Mouse (Mus musculus) heart, postnatal 0 days (tissue): ENCODE data around the gene Osbpl5. TPM values are rescaled to one million over a fixed set of nuclear protein-coding genes. Genes with fewer than 3 reads are reported as not detected.
A peak's percentile ranks its signal among the peaks of the same experiment; 100 is the strongest.
"Not testable (repeated sequence)": the region's sequence is repeated elsewhere in the genome, so short reads cannot be mapped to it uniquely, and the experiment has no call there.

ENCODE experiments used
- ATAC-seq: fragments of 200-750 bp; cut with Nextera tagmentation; 2 replicates; pipeline ENCODE4 v1.8.0; 2017; ENCODE audit warnings: low read depth, moderate number of reproducible peaks, moderate library complexity; ENCODE audit not compliant: insufficient read depth
- DNase-seq: peaks from one replicate; pipeline ENCODE4 v3.0.0-alpha.2; 2016; ENCODE audit warnings: low spot score
- H3K27ac ChIP-seq: fragments of 300-500 bp; sonication (generic); 2 replicates; pipeline ENCODE4 v1.5.1; 2014; ENCODE audit warnings: low read depth, mild to moderate bottlenecking
- H3K27me3 ChIP-seq: fragments of 300-500 bp; sonication (generic); 2 replicates; pipeline ENCODE4 v1.6.1; 2014; ENCODE audit warnings: low read length, mixed read lengths; ENCODE audit not compliant: control insufficient read depth, insufficient read depth
- H3K36me3 ChIP-seq: fragments of 300-500 bp; sonication (generic); replicated peaks from 2 replicates; pipeline ENCODE4 v1.6.1; 2014; ENCODE audit warnings: low read length, mixed read lengths; ENCODE audit not compliant: control insufficient read depth, insufficient read depth
- H3K4me1 ChIP-seq: fragments of 300-500 bp; sonication (generic); 2 replicates; pipeline ENCODE4 v1.6.1; 2014; ENCODE audit warnings: antibody characterized with exemption; ENCODE audit not compliant: control insufficient read depth, insufficient read depth
- H3K4me2 ChIP-seq: fragments of 300-500 bp; sonication (generic); 2 replicates; pipeline ENCODE4 v1.6.1; 2014; ENCODE audit warnings: low read depth, mild to moderate bottlenecking, low read length, moderate library complexity
- H3K4me3 ChIP-seq: fragments of 300-500 bp; sonication (generic); 2 replicates; pipeline ENCODE4 v1.5.1; 2014; ENCODE audit warnings: low read depth, low read length
- H3K9ac ChIP-seq: fragments of 300-500 bp; sonication (generic); replicated peaks from 2 replicates; pipeline ENCODE4 v1.6.1; 2014; ENCODE audit warnings: low read depth, low read length, mixed read lengths
- H3K9me3 ChIP-seq: fragments of 300-500 bp; sonication (generic); replicated peaks from 2 replicates; pipeline ENCODE4 v1.6.1; 2016; ENCODE audit warnings: low read length; ENCODE audit not compliant: control insufficient read depth
- CTCF ChIP-seq: IDR thresholded peaks from 2 replicates; pipeline ENCODE4 v1.5.1; 2016; ENCODE audit warnings: antibody characterized with exemption, control low read depth, low read depth
- EP300 ChIP-seq: IDR thresholded peaks from 2 replicates; pipeline ENCODE4 v1.6.1; 2016; ENCODE audit warnings: antibody characterized with exemption, low read depth
- WGBS: fragments of 180-500 bp; shearing (Covaris S2); extraction: QIAGEN DNeasy Blood & Tissue Kit; methylation state at CpG from one replicate; pipeline ENCODE4 v1.1.7; 2014; 5-methylcytosine and 5-hydroxymethylcytosine counted together
- polyA plus RNA-seq: library from polyadenylated mRNA; unstranded; fragments of >200 nt; fragmentation: Nextera tagmentation; extraction: Ambion mirVana; gene quantifications from 2 replicates; pipeline ENCODE4 v1.2.1, GENCODE M21; 2015
- total RNA-seq: library from RNA; depleted of rRNA; stranded (reverse); fragments of >200 nt; gene quantifications from 2 replicates; pipeline ENCODE4 v1.2.3, GENCODE M21; 2014; ENCODE audit warnings: low replicate concordance

The Osbpl5 gene
- total and polyA plus RNA-seq, 2 experiments from 2014 or later = 18.1 to 58.7 TPM

DNA sequence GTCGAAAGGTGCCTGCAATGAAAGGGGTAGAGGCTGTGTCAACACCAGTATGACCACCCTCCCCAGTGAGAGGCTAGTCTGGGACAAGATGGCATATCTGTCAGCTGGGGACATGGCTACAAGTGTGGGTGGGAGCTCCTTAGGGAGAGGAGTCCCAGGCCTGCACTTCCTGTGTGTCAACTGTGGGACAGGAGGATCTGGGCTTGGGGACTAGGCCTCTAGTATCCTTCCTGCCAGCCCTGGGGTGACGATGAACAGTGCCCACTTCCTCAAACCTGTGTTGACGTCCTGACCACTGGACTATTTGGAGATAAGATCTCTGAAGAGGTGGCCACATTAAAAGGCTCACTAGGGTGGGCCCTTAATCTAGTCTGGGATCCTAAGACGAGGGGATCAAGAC is 66.8 kb downstream of the Osbpl5 start:
- Histone ChIP-seq H3K9ac (no peak overlapping the region), H3K9me3 (no peaks in the 10 kb centered on the region), H3K27me3 (no peaks in the 10 kb centered on the region), H3K4me3 (no peak overlapping the region), H3K27ac (no peak overlapping the region), H3K4me1 (peaks cover 5% of the 10 kb centered on the region; the same call in 1 of the 2 replicates), H3K36me3 (peaks cover 64% of the 10 kb centered on the region), H3K4me2 (no peak overlapping the region)
- ATAC-seq = no peak
- TF ChIP-seq EP300 (no peak), CTCF (no peak)
- no peak for DNase-seq
- 66% methylated on average over 4 of the region's 4 CpGs for WGBS

DNA sequence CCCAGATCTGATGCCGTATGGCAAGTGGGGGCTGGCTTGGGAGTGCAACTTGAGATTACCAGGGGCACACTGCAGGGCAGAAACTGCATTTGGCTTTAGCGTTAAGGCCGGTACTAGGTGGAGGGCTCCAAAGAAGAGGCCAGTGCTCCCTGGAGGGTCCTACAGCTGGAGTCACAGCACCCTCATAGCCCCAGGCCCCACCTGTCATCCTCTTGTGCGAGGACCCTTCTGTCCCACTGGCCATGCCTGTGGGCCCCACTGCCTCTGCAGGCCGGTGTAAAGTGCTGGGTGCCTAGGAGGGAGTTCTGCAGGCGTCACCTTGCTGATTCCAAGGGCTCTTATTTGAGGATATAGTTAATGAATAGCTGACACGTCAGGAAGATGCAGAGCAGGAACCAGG is 67.3 kb downstream of the Osbpl5 start:
- Histone ChIP-seq H3K9me3 (no peaks in the 10 kb centered on the region), H3K36me3 (peaks cover 59% of the 10 kb centered on the region), H3K27ac (no peak overlapping the region), H3K4me1 (peaks cover 5% of the 10 kb centered on the region; the same call in 1 of the 2 replicates), H3K4me2 (no peak overlapping the region), H3K9ac (no peak overlapping the region), H3K27me3 (no peaks in the 10 kb centered on the region), H3K4me3 (no peak overlapping the region)
- WGBS = 85% methylated on average over 7 of the region's 7 CpGs
- TF ChIP-seq CTCF (no peak), EP300 (no peak)
- DNase-seq (no peak), ATAC-seq (no peak)

DNA sequence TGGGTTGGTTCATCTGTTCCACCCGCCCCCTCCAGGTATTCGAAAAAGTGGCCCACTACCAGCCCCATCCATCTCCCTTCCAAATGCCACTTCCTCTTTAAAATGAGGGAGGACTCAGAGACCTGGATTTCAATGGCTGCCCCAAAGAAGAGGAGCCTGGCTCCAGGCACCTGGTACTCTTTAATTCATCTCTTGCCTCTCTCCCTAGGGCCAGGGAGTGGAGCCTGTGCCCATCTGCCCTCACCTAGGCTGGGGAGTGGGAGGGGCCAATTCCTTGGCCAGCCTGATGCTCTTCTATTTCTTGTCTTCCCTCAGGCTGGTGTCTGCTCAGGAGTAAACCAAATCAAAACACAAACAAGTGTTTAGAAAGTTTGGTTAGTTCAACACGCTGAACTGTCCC is 70.1 kb downstream of the Osbpl5 start:
- ATAC-seq, H3K4me1 ChIP-seq: not testable (repeated sequence)
- 86% methylated on average over 3 of the region's 3 CpGs for WGBS

DNA sequence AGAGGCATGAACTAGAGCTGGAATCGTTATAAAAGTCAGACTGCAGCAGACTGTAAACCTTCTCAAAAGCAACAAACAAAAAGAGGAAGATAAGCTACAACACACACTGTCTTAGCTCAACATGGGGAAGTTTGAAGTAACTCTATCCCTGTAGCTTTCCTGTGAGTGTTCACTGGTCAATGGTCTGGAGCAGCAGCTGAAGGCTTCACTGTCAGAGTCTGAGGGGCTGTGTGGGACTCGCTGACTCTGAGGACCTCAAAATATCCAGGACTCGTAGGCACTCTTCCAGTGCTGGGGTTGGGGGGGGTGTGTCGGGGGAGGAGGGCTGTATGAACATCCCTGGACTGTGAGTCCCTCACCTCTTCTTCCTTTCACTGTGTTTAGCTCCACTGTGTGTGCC is 70.6 kb downstream of the Osbpl5 start:
- H3K9ac ChIP-seq, ATAC-seq, H3K27ac ChIP-seq, H3K27me3 ChIP-seq, H3K9me3 ChIP-seq, H3K4me3 ChIP-seq, H3K4me2 ChIP-seq, DNase-seq, H3K4me1 ChIP-seq: not testable (repeated sequence)
- WGBS = 36% methylated on average over 4 of the region's 4 CpGs
- peaks cover 27% of the 10 kb centered on the region for H3K36me3 ChIP-seq

More for the DNA sequence above, 70.1 kb downstream of the Osbpl5 start:
- H3K9me3 ChIP-seq, H3K4me3 ChIP-seq, H3K9ac ChIP-seq, H3K27ac ChIP-seq, DNase-seq, H3K4me2 ChIP-seq, H3K27me3 ChIP-seq: not testable (repeated sequence)
- peaks cover 32% of the 10 kb centered on the region for H3K36me3 ChIP-seq

DNA sequence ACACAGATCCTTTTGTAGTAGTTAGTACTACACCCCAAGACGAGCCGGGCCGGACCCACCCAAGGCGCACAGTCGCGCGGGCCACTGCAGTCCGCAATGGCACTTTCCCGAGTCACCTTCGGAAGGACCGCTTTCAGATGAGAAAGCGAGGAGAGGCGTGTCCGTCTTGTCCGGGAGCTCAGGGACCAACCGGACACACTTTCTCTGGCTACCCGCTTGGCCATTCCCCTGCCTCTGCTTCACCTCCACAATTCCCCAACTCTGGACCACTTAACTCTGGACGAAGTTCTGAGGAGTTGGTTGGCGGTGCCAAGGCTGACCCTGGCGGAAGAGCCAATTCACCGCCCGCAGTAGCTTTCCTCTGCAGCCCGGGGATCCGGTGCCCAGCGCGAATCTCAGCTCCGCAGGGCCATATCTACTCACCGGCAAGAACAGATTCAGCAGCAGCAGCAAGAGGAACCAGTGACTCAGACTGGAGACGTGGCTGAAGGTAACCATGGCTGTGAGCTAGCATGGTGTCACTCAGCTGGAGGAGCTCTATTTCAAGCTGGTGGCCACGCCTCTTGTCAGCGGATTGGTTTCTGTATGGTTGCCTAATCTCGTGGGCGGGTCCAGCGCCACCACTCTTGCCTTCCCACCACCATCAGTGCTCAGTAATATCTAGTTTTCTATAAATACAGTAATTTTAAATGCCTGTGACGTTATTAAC is 71.3 kb downstream of the Osbpl5 start, which contains the start of gene Tnfrsf23:
Gene Tnfrsf23 (minus strand): TSS at position 514 of the 709 bp plus-strand sequence.
- peak; percentile 88 for DNase-seq
- Histone ChIP-seq H3K4me2 (peak within 1 kb of the TSS; percentile 92), H3K9me3 (no peaks in the 10 kb centered on the region), H3K4me1 (no peaks in the 10 kb centered on the region), H3K9ac (no peak within 1 kb of the TSS; the same call in 1 of the 2 replicates), H3K27ac (0 out of 2 replicates have a peak within 1 kb of the TSS, but pooled peaks have one; percentile 11), H3K4me3 (peak within 1 kb of the TSS; percentile 61), H3K27me3 (no peaks in the 10 kb centered on the region), H3K36me3 (peaks cover 27% of the 10 kb centered on the region)
- ATAC-seq = peak; percentile 95
- TF ChIP-seq CTCF (no peak), EP300 (no peak)
- WGBS = under 1% methylated on average over 35 of the region's 35 CpGs

DNA sequence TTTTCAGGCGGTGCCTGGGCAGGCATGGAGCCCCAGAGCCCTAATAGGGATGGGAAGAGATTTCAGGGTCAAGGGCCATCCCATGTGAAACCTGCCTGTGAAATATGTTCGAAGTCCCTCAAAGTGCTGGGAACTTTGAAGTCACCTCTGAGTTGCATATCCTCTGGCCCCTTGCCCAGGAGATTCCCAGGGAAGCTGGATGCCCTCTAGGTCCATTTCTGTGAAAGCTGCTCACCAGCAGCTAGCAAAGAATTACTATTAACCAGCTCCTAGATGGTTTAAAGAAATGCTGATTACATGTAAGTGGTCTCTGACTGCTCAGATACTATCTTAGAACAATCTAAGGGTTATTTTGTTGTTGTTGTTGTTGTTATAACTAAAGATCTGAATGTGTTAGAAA is 72.2 kb downstream of the Osbpl5 start:
- not testable (repeated sequence) for H3K4me2 ChIP-seq, DNase-seq

More for the DNA sequence above, 72.2 kb downstream of the Osbpl5 start:
- not testable (repeated sequence) for ATAC-seq, H3K9me3 ChIP-seq, H3K27me3 ChIP-seq, H3K27ac ChIP-seq, H3K9ac ChIP-seq, H3K4me1 ChIP-seq, H3K4me3 ChIP-seq
- 91% methylated on average over 1 of the region's 2 CpGs for WGBS
- H3K36me3 ChIP-seq = peaks cover 20% of the 10 kb centered on the region
